Mouse (Mus musculus) forebrain, embryonic 16.5 days (tissue): ENCODE results near the gene Rpl15. TPM values are rescaled to one million over a fixed set of nuclear protein-coding genes. Genes with fewer than 3 reads are reported as not detected.
A peak's percentile ranks its signal among the peaks of the same experiment; 100 is the strongest.

ENCODE experiments used
- ATAC-seq: fragments of 200-750 bp; cut with Nextera tagmentation; 2 replicates; pipeline ENCODE4 v1.8.0; 2017; ENCODE audit warnings: mild to moderate bottlenecking, moderate library complexity
- H3K27ac ChIP-seq: fragments of 300-500 bp; sonication (generic); 2 replicates; pipeline ENCODE4 v1.5.1; 2014; ENCODE audit warnings: low read length, control low read depth
- H3K27me3 ChIP-seq: fragments of 300-500 bp; sonication (generic); replicated peaks from 2 replicates; pipeline ENCODE4 v1.6.1; 2014; ENCODE audit warnings: low read length; ENCODE audit not compliant: control insufficient read depth, insufficient read depth
- H3K36me3 ChIP-seq: fragments of 300-500 bp; sonication (generic); 2 replicates; pipeline ENCODE4 v1.6.1; 2014; ENCODE audit not compliant: control insufficient read depth, insufficient read depth
- H3K4me1 ChIP-seq: fragments of 300-500 bp; sonication (generic); replicated peaks from 2 replicates; pipeline ENCODE4 v1.6.1; 2014; ENCODE audit warnings: low read length; ENCODE audit not compliant: control insufficient read depth, insufficient read depth
- H3K4me2 ChIP-seq: fragments of 300-500 bp; sonication (generic); 2 replicates; pipeline ENCODE4 v1.6.1; 2014; ENCODE audit warnings: mild to moderate bottlenecking, low read length, control low read depth
- H3K4me3 ChIP-seq: fragments of 300-500 bp; sonication (generic); replicated peaks from 2 replicates; pipeline ENCODE4 v1.5.1; 2014; ENCODE audit warnings: mild to moderate bottlenecking, low read length, control low read depth
- H3K9ac ChIP-seq: fragments of 300-500 bp; sonication (generic); replicated peaks from 2 replicates; pipeline ENCODE4 v1.6.1; 2014; ENCODE audit warnings: low read depth, low read length, control low read depth
- H3K9me3 ChIP-seq: fragments of 300-500 bp; sonication (generic); 2 replicates; pipeline ENCODE4 v1.6.1; 2016; ENCODE audit warnings: low read length; ENCODE audit not compliant: control insufficient read depth
- WGBS: fragments of 180-500 bp; shearing (Covaris S2); extraction: QIAGEN DNeasy Blood & Tissue Kit; methylation state at CpG from one replicate; pipeline ENCODE4 v1.1.7; 2014; 5-methylcytosine and 5-hydroxymethylcytosine counted together
- polyA plus RNA-seq: library from polyadenylated mRNA; unstranded; fragments of >200 nt; fragmentation: Nextera tagmentation; extraction: Ambion mirVana; gene quantifications from 2 replicates; pipeline ENCODE4 v1.2.1, GENCODE M21; 2015

The Rpl15 gene
- 303 and 306 TPM in 2 replicates for polyA plus RNA-seq

DNA sequence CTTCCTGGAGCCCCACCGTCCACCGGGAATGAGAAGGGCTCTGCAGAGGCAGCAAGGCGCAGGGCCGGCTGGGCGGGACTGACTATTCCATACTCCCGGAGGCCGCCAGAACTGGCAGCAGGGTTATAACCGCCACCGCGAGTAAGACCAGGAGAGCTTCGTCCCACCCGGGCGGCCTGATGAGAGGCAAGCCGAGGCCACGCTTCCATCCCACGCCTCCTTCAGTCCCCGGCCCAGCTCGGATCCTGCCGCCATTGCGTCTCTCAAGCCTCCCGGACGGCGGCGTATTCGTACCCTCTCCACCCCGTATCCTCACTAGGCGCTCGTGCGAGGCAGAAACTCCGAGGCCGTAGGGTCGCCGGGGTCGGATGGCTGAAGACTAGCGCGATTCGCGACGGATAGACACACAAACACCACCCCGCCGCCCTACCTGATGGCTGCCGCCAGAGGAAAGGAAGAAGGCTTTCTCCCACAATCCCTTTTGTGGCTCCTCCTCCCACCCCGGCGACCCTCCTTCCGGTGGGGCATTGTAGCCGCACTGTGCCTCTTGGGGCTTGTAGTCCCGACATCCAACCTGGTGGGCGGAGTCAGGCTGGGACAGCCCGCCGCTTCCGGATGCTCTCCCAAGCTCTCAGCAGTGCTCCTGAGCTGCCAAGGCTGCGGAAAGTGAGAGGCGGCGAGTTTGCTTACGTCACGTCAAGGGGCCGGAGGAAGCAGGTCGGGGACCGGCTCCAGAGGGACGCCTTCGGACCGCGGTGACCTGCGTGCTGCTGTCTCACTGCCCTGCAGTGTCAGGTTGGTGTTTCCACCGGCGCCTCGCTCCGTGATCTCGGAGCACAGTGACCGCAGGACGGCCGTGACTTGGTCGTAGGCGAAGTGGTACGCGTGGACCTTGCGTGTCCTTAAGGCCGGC, at the start of gene Rpl15, which contains the start of gene Nkiras1:
TSS of gene Rpl15 (minus strand) at position 863 of the 913 bp plus-strand sequence.
TSS of gene Nkiras1 (plus strand) at position 608 of the 913 bp plus-strand sequence.
- H3K9me3 ChIP-seq: no peaks in the 10 kb centered on the region
- peak within 1 kb of the TSS; percentile 82 for H3K27ac ChIP-seq
- H3K4me3 ChIP-seq: peak within 1 kb of the TSS; percentile 60
- WGBS: under 1% methylated on average over 78 of the region's 78 CpGs
- no peaks in the 10 kb centered on the region for H3K27me3 ChIP-seq
- peak; percentile 99 for ATAC-seq
- peaks cover 12% of the 10 kb centered on the region for H3K4me1 ChIP-seq
- H3K4me2 ChIP-seq: peak within 1 kb of the TSS; percentile 78
- H3K36me3 ChIP-seq: peaks cover 15% of the 10 kb centered on the region
- peak within 1 kb of the TSS; percentile 81 for H3K9ac ChIP-seq

- Histone ChIP-seq H3K27me3 (no peaks in the 10 kb centered on the region), H3K9me3 (no peaks in the 10 kb centered on the region), H3K4me2 (no peak overlapping the region), H3K27ac (no peak overlapping the region), H3K4me1 (no peaks in the 10 kb centered on the region), H3K36me3 (no peaks in the 10 kb centered on the region), H3K4me3 (no peak overlapping the region), H3K9ac (no peak overlapping the region)
- 84% methylated on average over 11 of the region's 11 CpGs for WGBS
- ATAC-seq: no peak
These were observed 46.5 kb upstream of the Rpl15 start for GRCm38 (mm10) chr14:18317457-18318411.

GRCm38 (mm10) chr14:18304165-18304564, 33.0 kb upstream of the Rpl15 start:
- no peaks in the 10 kb centered on the region for H3K36me3 ChIP-seq
- H3K9ac ChIP-seq: no peak overlapping the region
- H3K9me3 ChIP-seq: no peaks in the 10 kb centered on the region
- H3K27ac ChIP-seq: no peak overlapping the region
- H3K27me3 ChIP-seq: no peaks in the 10 kb centered on the region
- WGBS: 95% methylated on average over 5 of the region's 5 CpGs
- peaks cover 5% of the 10 kb centered on the region; the same call in 1 of the 2 replicates for H3K4me1 ChIP-seq
- no peak overlapping the region for H3K4me2 ChIP-seq
- no peak overlapping the region for H3K4me3 ChIP-seq
- ATAC-seq: no peak

- Histone ChIP-seq H3K27ac (no peak overlapping the region), H3K9me3 (no peaks in the 10 kb centered on the region), H3K9ac (no peak overlapping the region), H3K36me3 (no peaks in the 10 kb centered on the region), H3K4me1 (peaks cover 5% of the 10 kb centered on the region; the same call in 1 of the 2 replicates), H3K4me2 (no peak overlapping the region), H3K4me3 (no peak overlapping the region), H3K27me3 (no peaks in the 10 kb centered on the region)
- peak; percentile 46 for ATAC-seq
- WGBS: 62% methylated on average over 4 of the region's 4 CpGs
These were observed 32.1 kb upstream of the Rpl15 start for GRCm38 (mm10) chr14:18303262-18303661.

GRCm38 (mm10) chr14:18302750-18303149, 31.6 kb upstream of the Rpl15 start:
- Histone ChIP-seq H3K4me1 (peaks cover 5% of the 10 kb centered on the region; the same call in 1 of the 2 replicates), H3K4me3 (no peak overlapping the region), H3K9ac (no peak overlapping the region), H3K27ac (no peak overlapping the region), H3K4me2 (no peak overlapping the region), H3K9me3 (no peaks in the 10 kb centered on the region), H3K27me3 (no peaks in the 10 kb centered on the region), H3K36me3 (no peaks in the 10 kb centered on the region)
- no peak for ATAC-seq
- WGBS: 74% methylated on average over 3 of the region's 3 CpGs

- Histone ChIP-seq H3K27me3 (no peaks in the 10 kb centered on the region), H3K9me3 (no peaks in the 10 kb centered on the region), H3K36me3 (no peaks in the 10 kb centered on the region), H3K27ac (no peak overlapping the region), H3K9ac (no peak overlapping the region), H3K4me2 (no peak overlapping the region), H3K4me3 (no peak overlapping the region), H3K4me1 (peaks cover 5% of the 10 kb centered on the region; the same call in 1 of the 2 replicates)
- WGBS: 85% methylated on average over 3 of the region's 3 CpGs
- ATAC-seq: no peak
These were observed 30.4 kb upstream of the Rpl15 start for GRCm38 (mm10) chr14:18301591-18301990.

GRCm38 (mm10) chr14:18300676-18301075, 29.5 kb upstream of the Rpl15 start:
- H3K27ac ChIP-seq: no peak overlapping the region
- no peaks in the 10 kb centered on the region for H3K27me3 ChIP-seq
- H3K4me2 ChIP-seq: no peak overlapping the region
- no peak overlapping the region for H3K9ac ChIP-seq
- no peaks in the 10 kb centered on the region for H3K9me3 ChIP-seq
- peaks cover 5% of the 10 kb centered on the region; the same call in 1 of the 2 replicates for H3K4me1 ChIP-seq
- H3K4me3 ChIP-seq: no peak overlapping the region
- H3K36me3 ChIP-seq: no peaks in the 10 kb centered on the region
- no peak for ATAC-seq
- 89% methylated on average over 2 of the region's 2 CpGs for WGBS

DNA sequence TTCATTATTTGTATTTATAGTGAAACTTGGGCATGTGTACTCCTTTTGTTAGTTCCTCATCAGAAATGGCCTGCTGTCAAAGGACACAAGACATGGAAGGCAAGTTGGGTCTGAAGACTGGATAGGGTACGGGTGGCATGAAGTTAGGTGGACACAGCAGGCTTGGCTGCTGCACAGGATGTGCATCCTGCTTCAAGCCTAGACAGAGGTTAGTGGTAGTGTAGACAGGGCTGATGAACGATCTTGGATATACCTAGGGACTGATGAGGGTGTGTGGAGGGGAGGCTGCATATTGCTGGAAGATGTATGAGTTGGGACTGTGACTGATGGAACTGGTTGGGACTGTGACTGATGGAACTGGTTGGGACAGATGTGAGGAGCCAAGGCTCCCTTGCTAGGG, 27.7 kb upstream of the Rpl15 start:
- no peaks in the 10 kb centered on the region for H3K27me3 ChIP-seq

DNA sequence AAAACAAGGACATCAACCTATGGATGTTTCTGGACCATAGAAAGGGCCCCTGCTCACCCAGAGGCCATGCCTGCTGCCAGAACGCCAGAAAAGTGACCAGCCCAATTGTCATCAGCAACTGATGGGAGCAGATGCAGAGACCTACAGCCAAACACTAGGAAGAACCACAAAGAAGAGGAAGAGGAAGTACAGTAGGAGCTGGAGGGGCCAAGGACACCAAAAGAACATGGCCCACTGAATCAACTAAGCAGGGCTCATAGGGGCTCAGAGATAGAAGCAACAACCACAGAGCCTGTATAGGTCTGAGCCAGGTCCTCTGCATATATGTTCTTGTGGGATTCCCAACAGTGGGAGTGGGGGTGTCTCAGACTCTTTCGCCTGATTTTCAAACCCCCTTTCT, 26.2 kb upstream of the Rpl15 start:
- ATAC-seq: no peak
- Histone ChIP-seq H3K4me2 (no peak overlapping the region), H3K27me3 (no peaks in the 10 kb centered on the region), H3K4me3 (no peak overlapping the region), H3K9ac (no peak overlapping the region), H3K27ac (no peak overlapping the region), H3K36me3 (no peaks in the 10 kb centered on the region), H3K9me3 (no peaks in the 10 kb centered on the region), H3K4me1 (no peaks in the 10 kb centered on the region)
- WGBS: 98% methylated on average over 2 of the region's 2 CpGs

More for the DNA sequence above, 27.7 kb upstream of the Rpl15 start:
- Histone ChIP-seq H3K27ac (no peak overlapping the region), H3K9me3 (no peaks in the 10 kb centered on the region), H3K9ac (no peak overlapping the region), H3K4me2 (no peak overlapping the region), H3K4me3 (no peak overlapping the region), H3K4me1 (peaks cover 5% of the 10 kb centered on the region; the same call in 1 of the 2 replicates), H3K36me3 (no peaks in the 10 kb centered on the region)
- WGBS: 91% methylated on average over 2 of the region's 2 CpGs
- no peak for ATAC-seq
